Mouse (Mus musculus): ENCODE results near the gene Pglyrp2. TPM values are rescaled to one million over a fixed set of nuclear protein-coding genes. Genes with fewer than 3 reads are reported as not detected.

The Pglyrp2 gene
- under 1 TPM; 0.11 to 0.62 (median 0.34) TPM for total RNA-seq (2022)

DNA sequence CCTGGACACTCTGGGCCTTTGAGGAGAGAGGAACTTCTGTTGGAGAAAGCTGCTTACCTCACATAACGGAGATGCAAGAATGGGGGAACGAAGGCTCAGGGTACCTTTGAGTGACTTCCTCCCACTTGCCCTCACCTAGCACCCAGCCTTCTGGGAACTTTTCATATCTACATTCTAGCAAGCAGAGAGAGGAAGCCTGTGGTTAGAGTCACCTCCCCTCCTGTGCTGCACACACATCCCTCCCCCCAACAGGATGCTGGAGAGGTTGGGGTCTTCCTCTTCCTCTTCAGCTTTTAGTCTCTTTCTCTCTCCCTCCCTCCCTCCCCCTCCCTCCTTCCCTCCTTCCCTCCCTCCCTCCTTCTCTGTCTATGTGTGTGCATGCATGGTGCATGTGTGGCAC lies at the start of gene Pglyrp2:
Gene Pglyrp2 (minus strand): TSS at position 134 of the 400 bp plus-strand sequence.
- no peak for DNase-seq

DNA sequence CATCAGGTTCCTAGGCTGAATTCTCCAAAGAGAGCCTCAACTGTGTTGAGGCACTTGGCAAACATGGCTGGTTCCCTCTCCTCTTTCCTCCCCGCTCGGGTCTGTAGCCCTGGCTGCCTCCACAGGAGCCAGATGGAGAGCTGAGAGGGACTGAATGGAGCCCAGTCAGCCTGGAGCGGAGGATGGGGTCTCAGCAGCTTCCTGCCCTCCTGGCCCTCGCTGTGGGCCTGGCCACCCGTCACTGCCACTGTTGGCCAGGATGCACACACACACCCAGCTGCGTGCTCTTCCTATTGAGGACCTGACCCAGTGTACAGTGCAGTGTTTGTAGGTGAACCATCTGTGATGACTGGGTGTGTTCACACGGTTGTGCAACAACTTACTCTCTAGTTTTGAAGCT lies 48.2 kb upstream of the Pglyrp2 start:
- no peak for DNase-seq

DNA sequence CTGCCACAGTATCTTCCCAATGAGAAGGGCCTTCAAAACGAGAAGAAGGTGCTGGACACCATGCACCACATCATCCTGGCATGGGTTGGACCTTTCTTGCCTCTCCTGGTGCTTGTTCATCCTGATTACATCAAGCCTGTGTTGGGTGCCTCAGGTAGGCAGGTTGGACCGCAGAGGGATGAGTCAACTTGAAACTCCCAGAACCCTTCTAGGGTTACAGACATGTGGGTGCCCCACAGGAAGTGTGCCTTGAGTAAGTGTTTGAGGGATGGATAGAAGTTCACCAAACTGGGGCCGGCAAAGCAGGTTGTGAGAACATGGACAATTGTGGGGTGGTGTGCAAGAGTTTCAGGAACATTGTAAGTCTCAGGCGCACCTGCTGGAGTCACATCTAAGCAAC lies 46.8 kb upstream of the Pglyrp2 start:
- no peak for DNase-seq

DNA sequence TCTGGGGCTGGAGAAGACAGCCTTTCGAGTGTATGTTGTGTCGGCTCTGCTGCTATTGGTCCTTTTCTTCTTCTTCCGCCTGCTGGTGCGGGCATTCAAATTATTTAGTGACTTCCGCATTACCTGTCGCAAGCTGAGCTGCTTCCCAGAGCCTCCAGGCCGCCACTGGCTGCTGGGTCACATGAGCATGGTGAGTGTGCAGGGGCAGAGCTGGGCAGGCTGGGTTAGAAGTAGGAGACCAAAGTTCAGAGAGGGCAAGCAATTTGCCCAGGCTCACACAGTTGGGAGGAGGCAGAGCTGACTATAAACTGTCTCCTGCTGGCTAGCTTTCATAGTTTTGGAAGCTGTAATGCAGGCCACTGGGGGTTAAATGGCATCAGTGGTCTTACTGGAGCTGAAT lies 44.5 kb upstream of the Pglyrp2 start:
- no peak for DNase-seq

DNA sequence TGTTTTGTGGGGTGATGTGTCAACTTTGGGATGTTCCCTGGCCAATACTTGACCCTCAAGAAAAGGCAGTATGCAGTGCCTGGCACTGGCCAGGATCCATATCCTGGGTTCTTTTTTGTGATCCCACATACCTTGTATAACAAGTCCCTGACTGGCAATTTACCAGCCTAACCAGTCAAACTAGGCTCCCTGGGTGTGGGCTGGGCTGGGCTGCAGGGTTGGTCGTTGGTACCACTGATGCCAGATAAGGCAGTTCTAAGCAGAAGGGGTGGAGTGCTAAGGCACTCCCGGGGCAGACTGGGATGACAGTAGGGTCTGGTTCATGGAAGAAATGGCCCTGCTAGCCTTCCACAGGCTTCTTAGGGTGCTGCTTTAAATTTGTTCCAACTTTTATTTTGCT lies 31.0 kb upstream of the Pglyrp2 start:
- no peak for DNase-seq

GRCm38 (mm10) chr17:32454188-32454587 lies 30.2 kb upstream of the Pglyrp2 start:
- no peak for DNase-seq

DNA sequence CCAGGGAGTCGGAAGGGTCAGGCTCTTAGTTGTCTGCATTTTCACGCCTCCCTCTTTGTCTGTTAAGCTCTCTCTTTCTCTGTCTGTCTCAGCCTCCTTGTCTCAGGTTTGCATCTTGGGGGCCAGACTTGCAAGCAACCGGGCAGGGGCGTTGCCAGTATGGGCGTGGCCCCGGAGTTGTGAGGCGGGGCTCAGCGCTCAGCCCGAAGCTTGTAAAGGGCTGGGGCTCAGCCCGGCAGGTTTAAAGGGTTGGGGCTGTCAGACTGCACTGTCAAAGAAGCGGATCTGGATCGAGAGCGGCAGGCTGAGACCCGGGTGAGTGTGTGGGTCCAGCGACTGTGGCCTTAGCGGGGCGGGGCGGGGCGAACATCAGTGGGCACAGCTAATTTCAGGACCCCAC lies 28.5 kb upstream of the Pglyrp2 start, which contains the start of gene Cyp4f39:
Gene Cyp4f39 (plus strand): TSS at position 242 of the 400 bp plus-strand sequence.
- no peak for DNase-seq

- no peak for DNase-seq
Measured at GRCm38 (mm10) chr17:32450844-32451537, 27.0 kb upstream of the Pglyrp2 start.

DNA sequence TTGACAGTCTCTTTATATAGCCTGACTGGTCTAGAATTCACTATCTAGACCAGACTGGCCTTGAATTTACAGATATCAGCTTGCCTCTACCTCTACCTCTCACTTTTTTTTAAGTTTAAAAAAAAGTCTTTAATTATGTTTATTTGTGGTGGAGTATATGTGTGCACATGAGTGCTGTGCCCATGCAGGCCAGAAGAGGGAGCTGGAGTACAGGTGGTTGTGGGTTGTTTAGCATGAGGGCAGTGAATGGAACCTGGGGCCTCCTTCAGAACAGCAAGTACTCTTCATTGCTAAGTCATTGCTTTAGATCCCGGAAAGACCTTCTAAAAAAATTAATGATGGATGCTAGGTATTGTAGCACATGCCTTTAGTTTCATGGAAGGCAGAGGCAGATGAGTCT lies 25.1 kb upstream of the Pglyrp2 start:
- DNase-seq: no peak

DNA sequence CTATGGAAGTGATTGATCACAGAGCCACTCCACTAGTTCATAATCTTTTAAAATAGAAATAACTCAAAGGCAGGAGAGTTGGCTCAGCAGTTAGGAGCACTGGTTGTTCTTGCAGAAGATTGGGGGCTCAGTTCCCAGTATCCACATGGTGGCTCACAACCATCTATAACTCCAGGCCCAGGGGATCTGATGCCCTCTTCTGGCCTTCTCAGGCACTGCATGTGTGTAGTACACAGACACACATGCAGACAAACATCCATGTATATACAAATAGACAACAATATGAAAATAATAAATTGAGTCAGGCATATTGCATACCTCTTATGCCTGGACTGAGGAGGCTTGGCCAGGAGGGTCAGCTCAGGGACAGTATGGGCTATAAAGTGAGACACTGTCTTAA lies 23.2 kb upstream of the Pglyrp2 start:
- DNase-seq: no peak

DNA sequence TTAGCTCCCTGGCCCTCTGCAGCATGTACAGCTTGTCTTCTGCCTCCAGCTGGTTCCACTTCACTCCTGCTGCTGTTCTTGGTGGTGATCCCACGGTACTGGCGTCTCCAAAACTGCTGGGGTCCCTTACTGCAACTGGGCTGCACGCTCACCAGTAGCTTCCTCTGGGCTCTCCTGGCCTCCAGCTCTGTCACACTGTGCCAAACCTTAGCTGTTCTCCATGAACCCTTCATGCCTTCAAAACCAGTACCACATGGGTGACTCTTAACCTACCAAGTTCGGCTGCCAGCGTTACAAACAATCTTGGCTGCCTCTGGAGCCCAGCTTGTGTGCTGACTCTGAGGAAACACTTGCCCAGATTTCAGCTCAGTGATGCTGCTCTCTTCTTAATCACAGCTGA lies 21.0 kb upstream of the Pglyrp2 start:
- peak; percentile 17 for DNase-seq

DNA sequence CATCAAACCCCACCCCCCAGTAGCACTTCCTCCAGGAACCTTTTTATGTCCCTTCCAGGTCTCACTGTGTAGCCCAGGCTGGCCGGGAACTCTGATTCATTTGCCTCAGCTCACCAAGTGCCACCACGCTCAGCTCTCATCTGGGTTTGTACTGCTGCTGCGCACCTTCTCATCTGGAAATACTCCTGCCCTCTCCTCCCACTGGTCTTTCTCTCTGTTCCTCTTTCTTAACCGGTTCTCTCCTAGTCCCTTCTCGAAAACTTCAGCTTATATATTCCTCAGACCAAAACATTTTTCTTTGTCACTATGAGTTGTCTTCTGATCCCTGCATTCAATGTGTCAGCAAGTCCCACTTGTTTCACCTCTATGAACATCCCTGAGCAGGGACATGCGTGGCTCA lies 19.3 kb upstream of the Pglyrp2 start:
- DNase-seq: no peak

GRCm38 (mm10) chr17:32437106-32437505 lies 13.1 kb upstream of the Pglyrp2 start:
- DNase-seq: peak; percentile 11

DNA sequence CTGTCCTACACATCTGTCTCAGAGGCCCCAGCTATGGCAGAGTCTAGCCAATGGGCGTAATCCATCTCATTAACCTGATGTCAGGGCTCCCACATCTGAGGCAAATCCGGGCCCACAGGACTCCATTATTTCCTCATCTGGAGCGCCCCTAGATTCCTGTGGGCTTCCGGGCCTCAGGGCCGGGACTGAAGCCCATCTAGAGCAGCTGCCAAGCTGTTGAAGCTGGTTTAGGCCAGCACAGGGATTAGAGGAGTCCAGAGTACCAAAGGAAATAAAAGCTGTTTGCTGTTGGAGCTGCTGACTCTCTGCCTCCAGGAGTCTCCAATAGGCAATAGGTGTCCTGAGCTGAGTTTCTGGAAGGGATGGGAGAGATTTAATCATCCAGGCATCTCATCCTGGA lies 11.2 kb upstream of the Pglyrp2 start:
- no peak for DNase-seq

- DNase-seq: no peak
Measured at GRCm38 (mm10) chr17:32434324-32434723, 10.4 kb upstream of the Pglyrp2 start.

DNA sequence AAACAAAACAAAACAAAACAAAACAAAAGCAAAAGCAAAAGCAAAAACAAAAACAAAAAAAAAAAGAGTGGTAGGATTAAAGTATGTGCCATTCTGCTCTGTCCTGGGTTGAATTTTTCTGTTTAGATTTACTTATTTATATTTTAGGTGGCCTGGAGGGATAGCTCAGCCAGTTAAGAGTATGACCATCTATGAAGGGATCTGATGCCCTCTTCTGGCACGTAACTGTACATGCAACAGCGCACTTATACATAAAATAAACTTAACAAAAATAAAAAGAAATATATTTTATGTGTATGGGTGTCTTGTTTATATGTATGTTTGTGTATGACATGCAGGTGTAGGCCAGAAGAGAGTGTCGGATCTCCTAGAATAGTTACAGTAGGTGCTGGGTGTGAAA lies 8.0 kb upstream of the Pglyrp2 start:
- no peak for DNase-seq

GRCm38 (mm10) chr17:32426610-32427009 lies 2.6 kb upstream of the Pglyrp2 start:
- no peak for DNase-seq

- DNase-seq: no peak
Measured at GRCm38 (mm10) chr17:32420781-32421180, 3.2 kb downstream of the Pglyrp2 start.

DNA sequence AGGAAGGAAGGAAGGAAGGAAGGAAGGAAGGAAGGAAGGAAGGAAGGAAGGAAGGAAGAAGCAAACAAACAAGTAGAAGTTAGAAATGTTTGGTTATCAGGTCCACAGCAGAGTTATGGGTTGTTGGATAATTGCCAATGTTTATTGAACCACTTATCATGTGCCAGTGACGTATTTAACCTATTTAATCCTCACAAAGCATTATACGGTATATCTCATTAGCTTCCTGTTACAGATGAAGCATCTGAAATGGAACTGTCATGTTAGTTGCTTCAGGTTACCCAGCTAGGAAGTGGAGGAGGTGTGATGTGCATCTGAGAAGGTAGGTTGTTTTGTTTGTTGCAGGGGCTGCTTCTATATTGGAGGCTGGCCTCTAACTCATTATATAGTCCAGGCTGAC lies 4.0 kb downstream of the Pglyrp2 start:
- no peak for DNase-seq

GRCm38 (mm10) chr17:32416771-32417170 lies 7.2 kb downstream of the Pglyrp2 start:
- no peak for DNase-seq

DNA sequence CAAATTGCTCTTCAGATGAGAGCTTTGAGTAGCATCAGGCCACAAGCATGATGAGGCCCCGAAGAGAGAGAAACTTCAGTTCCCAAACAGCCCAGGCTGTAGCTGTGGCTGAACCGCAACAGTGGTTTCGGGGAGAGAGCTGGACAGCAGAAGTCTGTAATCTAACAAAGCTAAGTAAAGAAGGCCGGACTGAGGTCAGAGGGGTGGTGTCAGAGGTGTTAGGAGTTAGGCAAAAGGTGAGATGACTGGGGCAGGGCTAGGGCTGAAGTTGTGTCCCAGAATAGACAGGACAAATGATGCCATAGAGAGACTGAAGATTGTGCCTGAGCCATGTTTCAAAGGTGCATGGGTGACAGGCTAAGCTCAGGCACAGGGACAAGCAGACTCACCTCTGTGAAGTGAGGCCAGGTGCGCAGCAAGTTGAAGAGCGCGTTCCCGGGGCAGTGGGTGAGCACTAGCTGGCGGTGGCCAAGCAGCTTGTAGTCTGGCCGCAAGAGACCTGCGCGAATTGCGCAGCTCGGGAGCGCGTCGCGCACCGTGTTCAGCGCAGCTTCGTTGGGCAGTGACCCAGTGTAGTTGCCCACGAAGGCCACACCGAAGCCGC lies 8.4 kb downstream of the Pglyrp2 start:
- DNase-seq: no peak

GRCm38 (mm10) chr17:32411898-32412297 lies 12.1 kb downstream of the Pglyrp2 start:
- DNase-seq: no peak

GRCm38 (mm10) chr17:32403417-32403816 lies 20.6 kb downstream of the Pglyrp2 start, which contains the start of gene Rasal3:
Gene Rasal3 (minus strand): TSS chr17:32403583.
- no peak for DNase-seq

DNA sequence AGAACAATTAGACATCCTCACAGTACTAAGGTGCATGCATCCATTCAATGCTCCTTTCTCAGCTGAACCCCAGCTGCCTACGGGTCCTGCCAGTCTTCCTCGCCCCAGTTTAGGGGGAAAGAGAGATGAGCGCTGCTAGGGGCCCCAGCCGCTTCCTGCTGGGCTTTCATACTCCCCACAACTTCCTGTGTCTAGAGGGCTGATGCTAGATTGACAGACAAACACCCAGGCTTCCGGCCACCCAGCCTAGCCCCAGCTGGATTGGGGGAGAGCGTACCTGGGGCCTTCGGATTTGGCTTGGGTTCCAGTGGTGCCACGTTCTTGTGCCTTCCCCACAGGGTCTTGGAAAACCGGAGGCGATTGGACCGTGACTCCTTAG lies 21.2 kb downstream of the Pglyrp2 start:
- DNase-seq: no peak
